Comparison of ENCODE assay signal across 24 mouse cellular contexts in the genomic region with DNA sequence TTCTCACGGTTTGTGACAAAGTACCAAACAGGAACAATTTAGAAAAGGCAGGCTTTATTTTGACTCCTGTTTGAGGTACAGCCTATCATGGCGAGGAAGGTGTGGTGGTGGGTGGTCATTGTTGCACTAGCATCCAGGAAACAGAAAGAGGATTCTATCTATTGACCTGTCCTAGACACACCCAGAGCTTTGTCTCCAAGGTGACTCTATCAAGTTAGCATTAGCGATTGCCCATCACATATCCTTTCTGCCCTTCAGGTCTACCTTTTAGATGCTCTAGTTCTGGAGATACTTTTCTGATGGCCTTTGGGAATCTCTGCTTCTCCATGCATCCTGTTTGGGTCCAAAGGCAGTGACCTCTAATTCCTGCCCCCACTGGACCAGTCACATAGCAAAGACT.
DNase-seq lines count a peak whose midpoint lies in the region; ATAC-seq and TF ChIP-seq lines count a peak whose summit lies in the region.
"Had no signal": no experiment of that assay in that cellular context is flagged by ENCODE, and none has a peak within 500 bp of the region (broad histone marks: within the 10 kb centered on the region; RNA-seq: fewer than 3 reads in every experiment).

No protein-coding gene starts in this region.

- H3K4me3 ChIP-seq in hindbrain, embryonic 15.5 days: no peak overlapping the region
- H3K4me3 ChIP-seq in hindbrain, embryonic 12.5 days: no peak overlapping the region
- no peak overlapping the region for H3K4me3 ChIP-seq in CH12.LX (replicated peaks in 1 of 3; ENCODE audit: low read depth in 2 of 3, low read length in 2 of 3, poor library complexity in 1 of 3)
- H3K4me3 ChIP-seq in E14TG2a.4 (replicated peaks; ENCODE audit: low read length): peak overlapping the region; percentile 24
- H3K4me3 ChIP-seq: embryonic facial prominence, embryonic 12.5 days; heart, embryonic 12.5 days; liver, embryonic 13.5 days; midbrain, embryonic 13.5 days had no signal

- in situ Hi-C loops in CH12.LX (cut with MboI; ENCODE audit: low pct_ligation_motif_present, low pct_unique_long_range_greater_than_20kb, low sequenced_read_pairs): no loop called here

- TF ChIP-seq EP300 in CH12.LX (IDR thresholded peaks at IDR 0.05; ENCODE audit: low read length): no peak

- no peak overlapping the region for H3K9ac ChIP-seq in hindbrain, embryonic 15.5 days
- no peak overlapping the region for H3K9ac ChIP-seq in hindbrain, embryonic 12.5 days
- no peak overlapping the region for H3K9ac ChIP-seq in CH12.LX (ENCODE audit: insufficient read depth, low read depth)
- H3K9ac ChIP-seq: embryonic facial prominence, embryonic 12.5 days; heart, embryonic 12.5 days; liver, embryonic 13.5 days; midbrain, embryonic 13.5 days had no signal

- TF ChIP-seq RAD21 in CH12.LX (IDR thresholded peaks at IDR 0.05; ENCODE audit: low read depth, low read length): no peak

- H3K4me2 ChIP-seq in hindbrain, embryonic 15.5 days: no peak overlapping the region
- H3K4me2 ChIP-seq in hindbrain, embryonic 12.5 days (replicated peaks): no peak overlapping the region
- H3K4me2 ChIP-seq in CH12.LX (ENCODE audit: insufficient read depth, low read depth, poor library complexity, severe bottlenecking): no peak overlapping the region
- H3K4me2 ChIP-seq: embryonic facial prominence, embryonic 12.5 days; heart, embryonic 12.5 days; liver, embryonic 13.5 days; midbrain, embryonic 13.5 days had no signal

- no peak overlapping the region for H3K27ac ChIP-seq in hindbrain, embryonic 15.5 days (replicated peaks)
- H3K27ac ChIP-seq in hindbrain, embryonic 12.5 days: no peak overlapping the region
- H3K27ac ChIP-seq in CH12.LX (ENCODE audit: insufficient read depth, low read depth): peak overlapping the region; percentile 35; the same call in 1 of the 2 replicates
- H3K27ac ChIP-seq: embryonic facial prominence, embryonic 12.5 days; liver, embryonic 13.5 days; macrophage; midbrain, embryonic 13.5 days had no signal

- peaks cover 20% of the 10 kb centered on the region for H3K79me2 ChIP-seq in CH12.LX (replicated peaks; ENCODE audit: control insufficient read depth, extremely low read depth, insufficient read depth, poor library complexity, severe bottlenecking)

- no peaks in the 10 kb centered on the region for H3K36me3 ChIP-seq in hindbrain, embryonic 15.5 days
- H3K36me3 ChIP-seq in hindbrain, embryonic 12.5 days: no peaks in the 10 kb centered on the region
- H3K36me3 ChIP-seq in CH12.LX (replicated peaks in 1 of 2; ENCODE audit: control insufficient read depth in 1 of 2, insufficient read depth in 1 of 2, low read length in 1 of 2) (peaks cover 4 to 28% of the 10 kb centered on the region in 2 experiments), E14TG2a.4 (ENCODE audit: insufficient read depth, low read length) (no peaks in the 10 kb centered on the region)
- H3K36me3 ChIP-seq: embryonic facial prominence, embryonic 12.5 days; heart, embryonic 12.5 days; liver, embryonic 13.5 days; midbrain, embryonic 13.5 days had no signal

- H3K9me3 ChIP-seq in hindbrain, embryonic 15.5 days: no peaks in the 10 kb centered on the region
- H3K9me3 ChIP-seq in hindbrain, embryonic 12.5 days (replicated peaks): no peaks in the 10 kb centered on the region
- H3K9me3 ChIP-seq in CH12.LX (replicated peaks; ENCODE audit: low read length) (no peaks in the 10 kb centered on the region), E14TG2a.4 (ENCODE audit: low read length) (no peaks in the 10 kb centered on the region)
- H3K9me3 ChIP-seq: embryonic facial prominence, embryonic 12.5 days; heart, embryonic 12.5 days; liver, embryonic 13.5 days; midbrain, embryonic 13.5 days had no signal

- no peaks in the 10 kb centered on the region for H3K27me3 ChIP-seq in hindbrain, embryonic 15.5 days
- H3K27me3 ChIP-seq in hindbrain, embryonic 12.5 days: no peaks in the 10 kb centered on the region
- H3K27me3 ChIP-seq in CH12.LX (replicated peaks) (no peaks in the 10 kb centered on the region), E14TG2a.4 (ENCODE audit: insufficient read depth, low read length) (no peaks in the 10 kb centered on the region)
- H3K27me3 ChIP-seq: embryonic facial prominence, embryonic 12.5 days; heart, embryonic 12.5 days; liver, embryonic 13.5 days; midbrain, embryonic 13.5 days had no signal

- dilution Hi-C loops in CH12.LX (cut with MboI; ENCODE audit: extremely low pct_ligation_motif_present, extremely low pct_unique_long_range_greater_than_20kb, low sequenced_read_pairs): no loop called here

- no peak for DNase-seq in CH12.LX (ENCODE audit: extremely low read depth)
- peak; percentile 62 for DNase-seq in ZHBTc4 (ENCODE audit: low read depth, low spot score)
- DNase-seq in liver: no peak
- DNase-seq: adrenal gland, postnatal 14 days; B cell, adult 2 months; cerebellum, adult 11 months; cerebellum, adult 9-10 months; cerebellum, postnatal 36 days; embryo, embryonic 11 days; gastrocnemius, postnatal 14 days; kidney, adult 18-20 months; kidney, postnatal 10 days; left cerebral cortex, postnatal 4 days; liver, embryonic 13.5 days; lung, adult 18-20 months; lung, postnatal 10 days had no signal

- ATAC-seq in hindbrain, embryonic 15.5 days (ENCODE audit: low FRiP score, low read depth): 0 out of 2 replicates have a peak, but pooled peaks have one; percentile 30
- no peak for ATAC-seq in hindbrain, embryonic 12.5 days (ENCODE audit: low FRiP score)
- ATAC-seq: hindbrain, embryonic 16.5 days; midbrain, embryonic 13.5 days had no signal

- H3K4me1 ChIP-seq in hindbrain, embryonic 15.5 days (replicated peaks): peaks cover 11% of the 10 kb centered on the region; the same call in 1 of the 2 replicates
- H3K4me1 ChIP-seq in hindbrain, embryonic 12.5 days: 0 out of 2 replicates have a peak, but pooled peaks cover 3% of the 10 kb centered on the region
- H3K4me1 ChIP-seq in CH12.LX (ENCODE audit: control insufficient read depth in 1 of 2, insufficient read depth in 2 of 2) (peaks cover 33 to 98% of the 10 kb centered on the region in 2 experiments), E14TG2a.4 (replicated peaks; ENCODE audit: low read depth, low read length) (peaks cover 65% of the 10 kb centered on the region)
- H3K4me1 ChIP-seq: embryonic facial prominence, embryonic 12.5 days; midbrain, embryonic 13.5 days had no signal

- no peak for TF ChIP-seq CTCF in CH12.LX (conservative IDR thresholded peaks at IDR 0.05 in 1 of 2, IDR thresholded peaks at IDR 0.05 in 1 of 2; ENCODE audit: low read depth in 2 of 2, low read length in 2 of 2)
- TF ChIP-seq CTCF in E14TG2a.4 (conservative IDR thresholded peaks at IDR 0.05; ENCODE audit: low read length): no peak

- WGBS in hindbrain, embryonic 15.5 days: 89% methylated on average over 3 of the region's 3 CpGs
- 78% methylated on average over 3 of the region's 3 CpGs for WGBS in hindbrain, embryonic 12.5 days

- no peak for TF ChIP-seq POLR2A in CH12.LX (IDR thresholded peaks at IDR 0.05; ENCODE audit: low read depth, low read length)

TF ChIP-seq in CH12.LX, 34 proteins besides CTCF, POLR2A, EP300 and RAD21:
- no peak for TF ChIP-seq BHLHE40 (IDR thresholded peaks at IDR 0.05; ENCODE audit: low read depth, low read length)
- TF ChIP-seq MYC (IDR thresholded peaks at IDR 0.05; ENCODE audit: low read depth, low read length): no peak
- no peak for TF ChIP-seq ELF1 (IDR thresholded peaks at IDR 0.05; ENCODE audit: low read depth, low read length)
- TF ChIP-seq TBP (conservative IDR thresholded peaks at IDR 0.05; ENCODE audit: low read depth, low read length): no peak
- no peak for TF ChIP-seq ZKSCAN1 (IDR thresholded peaks at IDR 0.05; ENCODE audit: borderline replicate concordance, low read depth, low read length)
- no peak for TF ChIP-seq ZMIZ1 (IDR thresholded peaks at IDR 0.05; ENCODE audit: low read depth, low read length)
- no peak for TF ChIP-seq NELFE (IDR thresholded peaks at IDR 0.05; ENCODE audit: low read depth, low read length)
- TF ChIP-seq KAT2A (IDR thresholded peaks at IDR 0.05; ENCODE audit: insufficient replicate concordance, low read length): no peak
- TF ChIP-seq UBTF (IDR thresholded peaks at IDR 0.05; ENCODE audit: low read depth, low read length): no peak
- no peak for TF ChIP-seq MXI1 (IDR thresholded peaks at IDR 0.05; ENCODE audit: low read depth, low read length)
- no peak for TF ChIP-seq E2F4 (IDR thresholded peaks at IDR 0.05; ENCODE audit: insufficient replicate concordance, low read depth, low read length)
- no peak for TF ChIP-seq MAX (IDR thresholded peaks at IDR 0.05; ENCODE audit: low read length)
- TF ChIP-seq ZC3H11A (IDR thresholded peaks at IDR 0.05; ENCODE audit: low read depth, low read length): no peak
